Mouse (Mus musculus) liver, adult 2 months (tissue): ENCODE data around the gene Jag1.

Experiments
- CTCF ChIP-seq: fragments of 200-500 bp; IDR thresholded peaks from 2 replicates; pipeline ENCODE4 v1.5.1; 2011; ENCODE audit warnings: low read depth, low read length, control low read depth
- POLR2A ChIP-seq: fragments of 200-500 bp; IDR thresholded peaks from 2 replicates; pipeline ENCODE4 v1.6.1; 2011; ENCODE audit warnings: low read length, control low read depth; ENCODE audit not compliant: insufficient read depth; ENCODE audit errors: extremely low read depth

DNA sequence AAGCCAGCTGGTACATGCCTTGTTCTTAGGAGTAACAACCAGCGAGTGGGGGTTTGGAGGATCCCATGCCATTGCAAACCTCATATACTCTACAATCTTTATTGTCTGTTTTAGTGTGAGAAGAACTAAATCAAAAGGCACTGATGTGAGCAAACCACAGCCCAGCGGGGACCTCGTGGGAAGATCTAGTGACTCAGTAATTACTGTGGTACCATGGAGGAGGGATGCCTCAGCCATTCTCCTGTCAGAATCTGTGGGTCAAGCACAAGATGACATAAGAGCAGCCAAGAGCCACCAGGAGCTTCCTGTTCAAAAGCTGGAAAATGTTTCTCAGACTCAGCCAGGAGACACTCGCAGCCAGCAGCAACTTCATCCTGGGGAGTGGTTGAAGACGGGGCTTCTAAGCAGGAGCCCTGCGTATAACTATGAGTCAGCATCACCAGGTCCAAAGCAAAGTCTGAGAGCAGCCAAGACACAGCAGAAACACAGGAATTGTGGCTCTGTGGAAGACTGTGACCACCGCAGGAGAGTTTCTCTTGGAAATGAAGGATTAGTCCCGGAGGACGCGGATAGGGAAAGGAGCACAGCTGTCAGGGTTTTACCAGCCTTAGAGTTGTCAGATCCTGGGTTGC lies 48.8 kb downstream of the Jag1 start:
- TF ChIP-seq POLR2A, result no peak
- TF ChIP-seq CTCF, result no peak
